In the genomic region with DNA sequence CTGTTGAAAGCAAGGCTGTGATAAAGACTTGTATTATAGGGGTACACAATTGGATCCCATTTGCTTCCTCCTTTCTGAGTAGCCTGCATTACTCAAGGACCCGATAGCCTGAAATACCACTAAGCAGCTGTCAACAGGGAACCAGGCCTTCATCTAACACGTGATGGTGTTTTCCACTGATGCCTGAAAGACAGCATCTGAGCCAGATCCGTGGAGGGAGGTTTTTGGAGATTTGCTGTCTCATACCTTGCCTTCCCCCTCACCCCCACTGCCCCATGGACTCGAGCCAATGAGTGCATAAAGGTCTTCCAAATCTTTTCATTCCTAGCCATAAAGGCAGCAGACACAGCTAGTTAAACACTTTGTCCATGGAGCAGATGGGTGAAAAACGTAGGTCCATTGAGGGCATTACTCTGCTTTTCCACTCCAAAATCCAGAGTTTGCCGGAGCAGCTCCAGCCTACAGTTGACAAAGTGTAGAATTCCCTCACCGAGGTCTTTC, we compare ENCODE assay signal across 8 mouse cellular contexts. TPM values are rescaled to one million over a fixed set of nuclear protein-coding genes. Genes with fewer than 3 reads are reported as not detected.
DNase-seq lines count a peak whose midpoint lies in the region; ATAC-seq and TF ChIP-seq lines count a peak whose summit lies in the region.

No protein-coding gene starts in this region.

- H3K27me3 ChIP-seq in heart, embryonic 16.5 days (ENCODE audit: control insufficient read depth, insufficient read depth, low read length), result no peaks in the 10 kb centered on the region
- H3K27me3 ChIP-seq in lung, embryonic 14.5 days (ENCODE audit: insufficient read depth, low read length), result no peaks in the 10 kb centered on the region
- no peaks in the 10 kb centered on the region for H3K27me3 ChIP-seq in stomach, embryonic 15.5 days (replicated peaks)

- H3K36me3 ChIP-seq in heart, embryonic 16.5 days (ENCODE audit: control insufficient read depth, insufficient read depth), result no peaks in the 10 kb centered on the region
- H3K36me3 ChIP-seq in lung, embryonic 14.5 days (ENCODE audit: insufficient read depth), result no peaks in the 10 kb centered on the region
- H3K36me3 ChIP-seq in stomach, embryonic 15.5 days, result no peaks in the 10 kb centered on the region

- ATAC-seq in heart, embryonic 16.5 days (replicated peaks; ENCODE audit: extremely low read depth, insufficient read depth, low FRiP score), result no peak
- ATAC-seq in lung, embryonic 14.5 days (ENCODE audit: insufficient read depth), result no peak
- ATAC-seq in stomach, embryonic 15.5 days (ENCODE audit: insufficient read depth, low FRiP score, low read depth), result no peak
- ATAC-seq in monocyte, adult 5-6 weeks (replicated peaks; ENCODE audit: insufficient number of reproducible peaks, low FRiP score, low TSS enrichment, poor library complexity, severe bottlenecking), result no peak

- peak overlapping the region; percentile 98; the same call in 1 of the 2 replicates for H3K27ac ChIP-seq in heart, embryonic 16.5 days (ENCODE audit: low read length)
- H3K27ac ChIP-seq in lung, embryonic 14.5 days (ENCODE audit: low read depth), result peak overlapping the region; percentile 99; the same call in 1 of the 2 replicates
- no peak overlapping the region; the same call in 1 of the 2 replicates for H3K27ac ChIP-seq in stomach, embryonic 15.5 days
- H3K27ac ChIP-seq in left cerebral cortex, adult 2 months, result no peak overlapping the region; the same call in 1 of the 2 replicates

- peak overlapping the region; percentile 92 for H3K4me2 ChIP-seq in heart, embryonic 16.5 days (ENCODE audit: low read depth, low read length)
- peak overlapping the region; percentile 75 for H3K4me2 ChIP-seq in lung, embryonic 14.5 days
- H3K4me2 ChIP-seq in stomach, embryonic 15.5 days, result peak overlapping the region; percentile 68

- no peaks in the 10 kb centered on the region for H3K9me3 ChIP-seq in heart, embryonic 16.5 days (replicated peaks; ENCODE audit: control insufficient read depth, low read length)
- no peaks in the 10 kb centered on the region for H3K9me3 ChIP-seq in lung, embryonic 14.5 days (ENCODE audit: low read depth, low read length)
- H3K9me3 ChIP-seq in stomach, embryonic 15.5 days, result no peaks in the 10 kb centered on the region

- peaks cover 16% of the 10 kb centered on the region for H3K4me1 ChIP-seq in heart, embryonic 16.5 days (ENCODE audit: control insufficient read depth, insufficient read depth, low read length)
- H3K4me1 ChIP-seq in lung, embryonic 14.5 days (ENCODE audit: insufficient read depth), result peaks cover 5% of the 10 kb centered on the region; the same call in 1 of the 2 replicates
- peaks cover 11% of the 10 kb centered on the region for H3K4me1 ChIP-seq in stomach, embryonic 15.5 days

- intact Hi-C loops in left cerebral cortex, adult 2 months (cut with DNase I), result loop anchor here (5.0 kb wide), 1 partner anchor 278 kb away; no protein-coding TSS in a partner anchor

- no peak for TF ChIP-seq CTCF in lung, embryonic 14.5 days (IDR thresholded peaks at IDR 0.05; ENCODE audit: low read depth)
- TF ChIP-seq CTCF in left cerebral cortex, adult 2 months (IDR thresholded peaks at IDR 0.05), result no peak

- peak overlapping the region; percentile 86; the same call in 1 of the 2 replicates for H3K9ac ChIP-seq in heart, embryonic 16.5 days (ENCODE audit: low read length)
- H3K9ac ChIP-seq in lung, embryonic 14.5 days, result peak overlapping the region; percentile 83
- H3K9ac ChIP-seq in stomach, embryonic 15.5 days, result no peak overlapping the region

- 35% methylated on average over 7 of the region's 7 CpGs for WGBS in heart, embryonic 16.5 days
- 36% methylated on average over 7 of the region's 7 CpGs for WGBS in lung, embryonic 14.5 days
- 40% methylated on average over 7 of the region's 7 CpGs for WGBS in stomach, embryonic 15.5 days

- DNase-seq in layer of hippocampus, adult 9-11 months, result peak; percentile 31
- no peak for DNase-seq in layer of hippocampus, adult 8-10 months (ENCODE audit: low spot score in 2 of 2)
- DNase-seq in cerebellum, adult 9-11 months, result peak; percentile 42
- no peak for DNase-seq in lung, embryonic 14.5 days
- DNase-seq in left cerebral cortex, adult 2 months (ENCODE audit: extremely low spot score in 1 of 2, low spot score in 2 of 2), result no peak

- H3K4me3 ChIP-seq in heart, embryonic 16.5 days (ENCODE audit: low read length), result peak overlapping the region; percentile 80
- peak overlapping the region; percentile 64 for H3K4me3 ChIP-seq in lung, embryonic 14.5 days (ENCODE audit: low read depth, low read length)
- peak overlapping the region; percentile 90; the same call in 1 of the 2 replicates for H3K4me3 ChIP-seq in stomach, embryonic 15.5 days (replicated peaks)
- no peak overlapping the region for H3K4me3 ChIP-seq in left cerebral cortex, adult 2 months

RNA-seq across cellular contexts. Expression of gene Srd5a3, which starts 0.8 kb away (rescaled TPM):
- 10 to 100 TPM; 18.2 to 22.3 (median 21.1) TPM for total RNA-seq in layer of hippocampus, adult 8-10 months (2022)
- polyA plus RNA-seq in heart, embryonic 16.5 days (2015; fragmentation: Nextera tagmentation; extraction: Ambion mirVana), result 30.7 TPM in 2 replicates
- polyA plus RNA-seq in lung, embryonic 14.5 days (2014; fragmentation: Nextera tagmentation; extraction: Ambion mirVana), result 35.7 and 37.6 TPM in 2 replicates
- 38.0 and 41.1 TPM in 2 replicates for polyA plus RNA-seq in stomach, embryonic 15.5 days (2015; fragmentation: Nextera tagmentation; extraction: Ambion mirVana)
- 42.6 to 47.3 TPM (median 45.9 TPM) in 3 replicates for total RNA-seq in monocyte, adult 5-6 weeks (2017)
- 10 to 100 TPM; 19.8 to 21.8 TPM for total RNA-seq in left cerebral cortex, adult 2 months (2021)

RNA-seq across cellular contexts. Expression of gene Tmem165, which starts 44.5 kb away (rescaled TPM):
- 10 to 100 TPM; 28.6 to 38.4 (median 33.6) TPM for total RNA-seq in layer of hippocampus, adult 8-10 months (2022)
- 58.8 and 62.5 TPM in 2 replicates for polyA plus RNA-seq in heart, embryonic 16.5 days (2015; fragmentation: Nextera tagmentation; extraction: Ambion mirVana)
- 133 and 137 TPM in 2 replicates for polyA plus RNA-seq in lung, embryonic 14.5 days (2014; fragmentation: Nextera tagmentation; extraction: Ambion mirVana)
- polyA plus RNA-seq in stomach, embryonic 15.5 days (2015; fragmentation: Nextera tagmentation; extraction: Ambion mirVana), result 98.1 and 99.0 TPM in 2 replicates
- total RNA-seq in monocyte, adult 5-6 weeks (2017), result 34.7 to 57.4 TPM (median 42.1 TPM) in 3 replicates
- 10 to 100 TPM; 32.2 to 32.5 TPM for total RNA-seq in left cerebral cortex, adult 2 months (2021)

Comparison
In these comparisons a context has a peak if more than half of its experiments do, and no peak if none do; other contexts are left out.
1. DNase-seq: peak in layer of hippocampus, adult 9-11 months (single experiment) and cerebellum, adult 9-11 months (single experiment); none in layer of hippocampus, adult 8-10 months (0 of 2), lung, embryonic 14.5 days (single experiment) and left cerebral cortex, adult 2 months (0 of 2).
2. H3K27ac ChIP-seq: peak in heart, embryonic 16.5 days (single experiment) and lung, embryonic 14.5 days (single experiment); none in stomach, embryonic 15.5 days (single experiment) and left cerebral cortex, adult 2 months (single experiment).
3. Peak in every context shown above with its lines, with median percentiles within 50 percentile points of each other: H3K4me2 ChIP-seq.